Mouse (Mus musculus): ENCODE data around the gene Psrc1. TPM values are rescaled to one million over a fixed set of nuclear protein-coding genes. Genes with fewer than 3 reads are reported as not detected.

The Psrc1 gene
- polyA plus RNA-seq, 1 experiment from 2014 or later, result 3.5 TPM

DNA sequence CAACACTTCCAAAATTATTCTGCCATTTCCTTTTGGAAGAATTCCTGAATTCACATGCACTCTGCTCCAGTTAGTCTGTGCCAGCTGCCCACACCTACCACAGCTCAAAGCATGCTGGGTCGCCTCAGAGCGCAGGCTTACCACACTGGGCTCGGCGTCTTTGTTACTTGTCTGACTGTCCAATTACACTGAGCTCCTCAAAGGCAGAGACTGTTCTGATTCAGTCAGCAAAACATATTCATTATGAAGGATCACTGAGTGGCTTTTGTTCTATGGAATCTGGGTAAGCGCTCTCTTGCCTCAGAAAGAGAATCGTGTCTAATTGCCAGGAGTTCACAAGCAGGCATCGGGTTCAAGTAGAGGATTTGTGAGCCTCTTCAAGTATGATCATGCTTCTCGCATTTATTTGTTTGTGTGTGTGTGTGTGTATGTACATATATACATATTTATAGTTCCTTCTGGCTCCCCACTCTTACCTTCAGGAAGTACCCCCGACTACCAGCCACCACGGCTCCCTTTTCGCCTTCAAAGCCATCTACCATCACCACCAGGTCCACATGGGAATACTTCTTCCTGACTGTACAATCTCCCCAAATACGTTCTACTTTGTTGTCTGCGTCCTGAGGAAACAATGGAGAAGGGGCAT is 49.0 kb downstream of the Psrc1 start:
- Histone ChIP-seq H3K4me2 (ENCODE audit: low read depth, low read length) (no peak overlapping the region), H3K27me3 (ENCODE audit: control insufficient read depth, insufficient read depth, low read length) (no peaks in the 10 kb centered on the region), H3K4me3 (ENCODE audit: low read depth, low read length) (no peak overlapping the region), H3K4me1 (ENCODE audit: control insufficient read depth, insufficient read depth, low read length) (peaks cover 15% of the 10 kb centered on the region; the same call in 1 of the 2 replicates), H3K9me3 (ENCODE audit: control insufficient read depth, low read length) (no peaks in the 10 kb centered on the region), H3K9ac (replicated peaks; ENCODE audit: low read depth, low read length) (peak overlapping the region; percentile 29; the same call in 1 of the 2 replicates), H3K27ac (ENCODE audit: low read depth, low read length) (peak overlapping the region; percentile 76), H3K36me3 (ENCODE audit: control insufficient read depth, insufficient read depth, low read length) (peaks cover 48% of the 10 kb centered on the region)
- WGBS, result 25% methylated on average over 13 of the region's 13 CpGs
- no peak for ATAC-seq (ENCODE audit: low read depth)

DNA sequence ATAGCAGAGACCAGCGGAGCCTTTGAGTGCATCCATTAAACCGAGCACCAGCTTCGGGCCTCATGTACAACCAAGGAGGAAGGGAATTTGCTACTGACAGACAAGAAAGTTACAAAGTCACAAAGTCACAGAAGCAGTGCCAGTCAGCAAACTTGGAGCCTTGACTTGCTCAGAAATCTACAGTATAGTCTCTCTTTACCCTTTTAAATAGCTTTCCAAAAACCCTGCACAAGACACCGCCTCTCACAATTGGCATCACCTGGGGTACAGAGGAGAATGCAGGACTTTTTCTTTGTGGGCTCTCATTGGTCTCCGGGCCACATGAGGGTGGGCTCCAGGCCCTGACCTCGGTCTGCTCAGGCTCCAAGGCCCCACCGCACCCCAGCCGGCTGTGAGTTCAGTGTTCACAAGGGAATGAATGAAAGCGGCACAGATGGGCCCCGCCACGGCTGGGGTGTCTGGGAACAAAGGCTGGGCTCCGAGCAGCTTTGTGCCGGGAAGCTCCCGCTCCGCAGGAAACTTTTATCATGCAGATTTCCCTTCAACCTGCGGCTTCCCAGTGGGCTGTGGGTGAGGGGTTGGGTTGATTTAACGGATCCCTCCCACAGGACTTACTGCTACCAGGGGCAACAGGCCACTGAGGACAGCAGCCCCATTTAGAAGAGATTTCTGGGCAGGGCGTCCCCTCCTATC is 49.7 kb downstream of the Psrc1 start:
- Histone ChIP-seq H3K4me2 (ENCODE audit: low read depth, low read length) (no peak overlapping the region), H3K36me3 (ENCODE audit: control insufficient read depth, insufficient read depth, low read length) (peaks cover 41% of the 10 kb centered on the region), H3K9ac (replicated peaks; ENCODE audit: low read depth, low read length) (no peak overlapping the region), H3K4me1 (ENCODE audit: control insufficient read depth, insufficient read depth, low read length) (peaks cover 15% of the 10 kb centered on the region; the same call in 1 of the 2 replicates), H3K4me3 (ENCODE audit: low read depth, low read length) (no peak overlapping the region), H3K27ac (ENCODE audit: low read depth, low read length) (peak overlapping the region; percentile 76), H3K9me3 (ENCODE audit: control insufficient read depth, low read length) (no peaks in the 10 kb centered on the region), H3K27me3 (ENCODE audit: control insufficient read depth, insufficient read depth, low read length) (no peaks in the 10 kb centered on the region)
- WGBS, result 11% methylated on average over 18 of the region's 18 CpGs
- ATAC-seq (ENCODE audit: low read depth), result peak; percentile 91

DNA sequence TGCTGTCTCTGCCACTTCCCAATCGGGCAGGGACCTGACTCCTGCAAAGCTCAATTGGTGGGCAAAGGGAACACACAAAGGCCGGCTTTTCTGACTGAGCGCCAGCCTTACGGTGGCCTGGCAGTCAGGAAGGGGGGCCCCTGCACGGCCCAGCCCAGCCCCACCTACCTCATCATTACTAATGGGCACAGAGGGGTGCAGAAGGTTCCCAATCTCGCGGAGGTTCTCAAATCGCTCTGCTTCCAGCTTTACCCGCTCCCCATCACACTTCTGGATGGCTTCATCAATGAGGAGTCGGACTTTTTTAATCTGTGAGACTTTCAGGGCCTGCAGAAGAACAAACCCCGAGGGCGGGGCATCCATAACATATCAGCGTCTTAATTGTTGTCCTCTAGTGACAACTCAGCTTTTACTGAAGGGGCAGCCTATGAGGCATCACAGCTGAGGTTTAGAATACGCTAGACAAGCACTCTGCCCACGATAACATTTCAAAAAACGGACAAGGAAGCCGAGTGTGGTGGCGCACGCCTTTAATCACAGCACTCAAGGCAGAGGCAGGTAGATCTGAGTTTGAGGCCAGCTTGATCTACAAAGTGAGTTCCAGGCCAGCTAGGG is 50.3 kb downstream of the Psrc1 start:
- peaks cover 38% of the 10 kb centered on the region for H3K36me3 ChIP-seq (ENCODE audit: control insufficient read depth, insufficient read depth, low read length)
- H3K4me1 ChIP-seq (ENCODE audit: control insufficient read depth, insufficient read depth, low read length), result peaks cover 15% of the 10 kb centered on the region; the same call in 1 of the 2 replicates
- no peaks in the 10 kb centered on the region for H3K9me3 ChIP-seq (ENCODE audit: control insufficient read depth, low read length)
- H3K9ac ChIP-seq (replicated peaks; ENCODE audit: low read depth, low read length), result no peak overlapping the region
- no peak overlapping the region for H3K4me2 ChIP-seq (ENCODE audit: low read depth, low read length)
- ATAC-seq (ENCODE audit: low read depth), result peak; percentile 90
- WGBS, result 18% methylated on average over 19 of the region's 19 CpGs
- no peak overlapping the region for H3K4me3 ChIP-seq (ENCODE audit: low read depth, low read length)
- H3K27ac ChIP-seq (ENCODE audit: low read depth, low read length), result peak overlapping the region; percentile 76
- no peaks in the 10 kb centered on the region for H3K27me3 ChIP-seq (ENCODE audit: control insufficient read depth, insufficient read depth, low read length)

DNA sequence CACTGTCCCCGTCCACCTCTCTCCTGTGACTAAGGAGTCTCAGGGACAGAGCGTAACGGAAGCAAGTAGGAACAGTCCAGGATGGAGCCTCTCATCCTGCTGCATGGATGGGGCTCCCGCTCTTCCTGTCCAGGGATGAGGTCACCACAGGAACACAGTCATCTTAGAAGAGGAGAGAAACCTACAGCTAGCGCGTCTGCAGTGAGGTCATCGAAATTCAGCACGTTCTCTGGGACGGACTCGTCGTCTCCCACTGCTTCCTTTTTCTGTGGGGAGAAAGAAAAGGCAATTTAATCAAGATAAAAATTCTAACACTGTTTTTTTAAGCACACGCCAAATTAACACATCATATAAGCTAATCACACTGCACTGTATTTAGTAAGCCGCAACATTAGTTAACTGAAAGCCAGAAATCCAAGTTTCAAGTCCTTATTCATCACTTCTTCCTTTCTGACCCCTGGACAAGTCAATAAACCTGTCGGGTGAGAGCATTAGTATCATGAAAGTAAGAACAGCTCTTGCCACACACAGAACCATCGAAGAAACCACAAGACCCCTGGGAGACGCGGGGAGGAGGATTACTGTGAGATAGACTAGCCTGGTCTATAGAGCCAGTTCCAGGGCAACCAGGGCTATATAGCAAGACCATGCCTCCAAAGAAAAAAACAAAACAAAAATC is 52.2 kb downstream of the Psrc1 start:
- Histone ChIP-seq H3K4me3 (ENCODE audit: low read depth, low read length) (no peak overlapping the region), H3K27me3 (ENCODE audit: control insufficient read depth, insufficient read depth, low read length) (no peaks in the 10 kb centered on the region), H3K4me1 (ENCODE audit: control insufficient read depth, insufficient read depth, low read length) (peaks cover 15% of the 10 kb centered on the region; the same call in 1 of the 2 replicates), H3K36me3 (ENCODE audit: control insufficient read depth, insufficient read depth, low read length) (peaks cover 28% of the 10 kb centered on the region; the same call in 1 of the 2 replicates), H3K4me2 (ENCODE audit: low read depth, low read length) (no peak overlapping the region), H3K9me3 (ENCODE audit: control insufficient read depth, low read length) (no peaks in the 10 kb centered on the region), H3K27ac (ENCODE audit: low read depth, low read length) (peak overlapping the region; percentile 45), H3K9ac (replicated peaks; ENCODE audit: low read depth, low read length) (no peak overlapping the region)
- 73% methylated on average over 17 of the region's 17 CpGs for WGBS
- no peak for ATAC-seq (ENCODE audit: low read depth)

DNA sequence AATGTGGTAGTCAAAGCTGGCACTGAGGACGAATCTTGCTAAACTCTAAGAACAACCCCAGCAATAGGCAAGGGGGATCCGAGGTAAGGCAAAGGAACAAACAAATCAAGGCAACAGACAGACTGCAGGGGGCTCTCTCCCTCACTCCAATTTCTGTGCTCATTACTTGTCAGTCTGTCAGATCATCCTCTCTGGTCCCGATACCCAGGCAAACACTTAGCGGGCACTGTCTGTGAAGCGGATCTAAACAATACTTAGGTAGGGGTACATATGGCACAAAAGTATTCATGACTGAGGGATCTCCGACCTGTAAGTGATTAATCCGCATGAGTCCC is 52.7 kb downstream of the Psrc1 start:
- Histone ChIP-seq H3K36me3 (ENCODE audit: control insufficient read depth, insufficient read depth, low read length) (peaks cover 23% of the 10 kb centered on the region; the same call in 1 of the 2 replicates), H3K9me3 (ENCODE audit: control insufficient read depth, low read length) (no peaks in the 10 kb centered on the region), H3K4me2 (ENCODE audit: low read depth, low read length) (no peak overlapping the region), H3K27me3 (ENCODE audit: control insufficient read depth, insufficient read depth, low read length) (no peaks in the 10 kb centered on the region), H3K4me3 (ENCODE audit: low read depth, low read length) (no peak overlapping the region), H3K27ac (ENCODE audit: low read depth, low read length) (no peak overlapping the region), H3K9ac (replicated peaks; ENCODE audit: low read depth, low read length) (no peak overlapping the region), H3K4me1 (ENCODE audit: control insufficient read depth, insufficient read depth, low read length) (peaks cover 15% of the 10 kb centered on the region; the same call in 1 of the 2 replicates)
- 55% methylated on average over 7 of the region's 7 CpGs for WGBS
- no peak for ATAC-seq (ENCODE audit: low read depth)

Other genes starting within 250 kb of the Psrc1 start
- 108 and 141 TPM in 2 replicates for gene Gnai3, start 237.7 kb upstream of the Psrc1 start, polyA plus RNA-seq (2014; fragmentation: Nextera tagmentation; extraction: Ambion mirVana)
- 2.7 and 4.5 TPM in 2 replicates for gene Gpr61, start 229.0 kb upstream of the Psrc1 start, polyA plus RNA-seq (2014; fragmentation: Nextera tagmentation; extraction: Ambion mirVana)
- 11.2 TPM in 2 replicates for gene Amigo1, start 197.5 kb upstream of the Psrc1 start, polyA plus RNA-seq (2014; fragmentation: Nextera tagmentation; extraction: Ambion mirVana)
- gene Cyb561d1, start 182.6 kb upstream of the Psrc1 start, polyA plus RNA-seq (2014; fragmentation: Nextera tagmentation; extraction: Ambion mirVana), result 2.0 and 2.3 TPM in 2 replicates
- gene Atxn7l2, start 172.9 kb upstream of the Psrc1 start, polyA plus RNA-seq (2014; fragmentation: Nextera tagmentation; extraction: Ambion mirVana), result 22.0 and 24.0 TPM in 2 replicates
- gene Sypl2, start 157.2 kb upstream of the Psrc1 start, polyA plus RNA-seq (2014; fragmentation: Nextera tagmentation; extraction: Ambion mirVana), result 0.14 and 0.32 TPM in 2 replicates
- gene Psma5, start 126.9 kb upstream of the Psrc1 start, polyA plus RNA-seq (2014; fragmentation: Nextera tagmentation; extraction: Ambion mirVana), result 243 TPM in 2 replicates
- 19.4 and 26.7 TPM in 2 replicates for gene Sort1, start 99.8 kb upstream of the Psrc1 start, polyA plus RNA-seq (2014; fragmentation: Nextera tagmentation; extraction: Ambion mirVana)
- 0.48 TPM in 1 of 2 replicates, not detected in the other for gene Mybphl, start 18.9 kb upstream of the Psrc1 start, polyA plus RNA-seq (2014; fragmentation: Nextera tagmentation; extraction: Ambion mirVana)
- 50.4 and 56.7 TPM in 2 replicates for gene Celsr2, start 31.7 kb downstream of the Psrc1 start, polyA plus RNA-seq (2014; fragmentation: Nextera tagmentation; extraction: Ambion mirVana)
- 223 and 244 TPM in 2 replicates for gene Sars, start 61.4 kb downstream of the Psrc1 start, polyA plus RNA-seq (2014; fragmentation: Nextera tagmentation; extraction: Ambion mirVana)
- 1.8 TPM in 1 of 2 replicates, not detected in the other for gene 1700013F07Rik, start 150.3 kb downstream of the Psrc1 start, polyA plus RNA-seq (2014; fragmentation: Nextera tagmentation; extraction: Ambion mirVana)
- gene 5330417C22Rik, start 152.7 kb downstream of the Psrc1 start, polyA plus RNA-seq (2014; fragmentation: Nextera tagmentation; extraction: Ambion mirVana), result 13.9 and 22.1 TPM in 2 replicates
- gene Tmem167b, start 178.6 kb downstream of the Psrc1 start, polyA plus RNA-seq (2014; fragmentation: Nextera tagmentation; extraction: Ambion mirVana), result 47.1 and 57.8 TPM in 2 replicates
- gene Taf13, start 187.9 kb downstream of the Psrc1 start, polyA plus RNA-seq (2014; fragmentation: Nextera tagmentation; extraction: Ambion mirVana), result 42.0 and 56.9 TPM in 2 replicates
- gene Wdr47, start 207.4 kb downstream of the Psrc1 start, polyA plus RNA-seq (2014; fragmentation: Nextera tagmentation; extraction: Ambion mirVana), result 113 and 114 TPM in 2 replicates

All from neural tube, embryonic 14.5 days (tissue).